Mouse (Mus musculus): ENCODE measurements around the gene Cep57l1.

The Cep57l1 gene

DNA sequence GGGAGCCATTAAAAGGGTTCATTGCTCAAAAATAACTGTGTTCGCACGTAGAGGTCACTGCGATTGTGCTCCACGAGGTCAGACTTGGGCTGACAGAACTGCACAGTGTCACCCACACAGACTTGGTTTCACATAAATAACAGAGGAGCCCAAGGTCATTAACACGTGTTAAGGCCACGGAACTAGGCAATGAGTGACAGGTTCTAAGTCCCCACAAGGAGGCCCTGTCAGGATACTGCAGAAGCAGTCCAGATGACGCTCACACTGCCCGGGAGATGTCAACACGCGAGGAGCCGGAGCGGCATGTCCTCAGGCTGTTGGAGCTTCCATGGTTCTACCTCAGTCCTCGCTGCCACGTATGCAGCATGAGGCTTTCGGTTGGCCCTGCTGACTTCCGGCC lies 72.4 kb downstream of the Cep57l1 start:
- DNase-seq (ENCODE audit: low spot score), result no peak

DNA sequence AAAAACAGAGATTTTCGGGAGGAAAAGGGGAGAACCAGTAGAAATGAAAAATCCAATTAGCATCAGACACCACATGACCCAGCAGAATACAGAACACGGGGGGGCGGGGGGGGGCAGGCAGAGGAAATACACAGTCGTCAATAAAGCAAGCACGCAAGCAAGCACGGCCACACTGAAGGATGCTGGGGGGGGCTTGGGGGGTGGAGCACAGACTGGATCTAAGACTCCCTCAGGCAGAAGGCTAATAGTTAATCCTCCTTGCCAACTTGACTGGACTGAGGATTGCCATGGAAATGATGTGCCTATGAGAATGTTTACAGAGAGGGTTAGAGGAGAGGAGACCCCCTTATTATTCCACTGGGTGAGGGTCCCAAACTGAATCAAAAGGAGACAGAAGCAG lies 74.3 kb downstream of the Cep57l1 start:
- no peak for DNase-seq (ENCODE audit: low spot score)

DNA sequence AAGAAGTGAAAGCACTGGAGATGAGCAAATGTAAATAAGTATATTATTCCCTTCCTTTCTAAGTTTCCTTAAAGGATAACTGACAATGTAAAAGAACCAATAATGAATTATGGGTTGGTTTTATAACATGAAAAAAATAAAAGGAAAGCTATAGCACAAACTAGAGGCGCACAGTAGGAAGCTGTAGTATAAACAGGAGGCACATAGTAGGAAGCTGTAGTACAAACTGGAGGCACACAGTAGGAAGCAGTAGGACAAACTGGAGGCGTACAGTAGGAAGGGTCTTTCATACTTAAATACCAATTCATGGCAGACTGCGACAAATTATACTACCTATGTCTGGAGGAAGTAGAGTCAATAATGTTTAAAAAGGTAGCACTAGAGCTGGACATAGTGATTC lies 76.5 kb downstream of the Cep57l1 start:
- DNase-seq (ENCODE audit: low spot score), result no peak

DNA sequence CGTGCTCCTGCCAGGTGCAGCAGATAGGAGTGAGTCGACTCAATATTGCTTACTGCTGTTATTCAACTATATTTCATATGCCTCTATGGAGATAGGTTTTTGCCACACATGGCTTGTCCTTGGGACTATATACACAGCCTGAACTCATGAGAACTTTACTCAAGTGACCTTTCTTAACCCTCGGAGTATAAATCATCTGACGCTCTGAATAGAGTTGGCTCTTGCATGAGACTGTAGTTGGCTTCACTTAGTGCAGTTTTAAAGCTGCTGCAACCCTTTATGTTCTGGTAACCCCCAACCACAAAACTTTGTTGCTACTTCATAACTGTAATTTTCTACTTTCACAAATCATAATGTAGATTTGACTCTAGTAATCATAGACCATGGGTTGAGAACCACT lies 77.7 kb downstream of the Cep57l1 start:
- DNase-seq (ENCODE audit: low spot score), result no peak

DNA sequence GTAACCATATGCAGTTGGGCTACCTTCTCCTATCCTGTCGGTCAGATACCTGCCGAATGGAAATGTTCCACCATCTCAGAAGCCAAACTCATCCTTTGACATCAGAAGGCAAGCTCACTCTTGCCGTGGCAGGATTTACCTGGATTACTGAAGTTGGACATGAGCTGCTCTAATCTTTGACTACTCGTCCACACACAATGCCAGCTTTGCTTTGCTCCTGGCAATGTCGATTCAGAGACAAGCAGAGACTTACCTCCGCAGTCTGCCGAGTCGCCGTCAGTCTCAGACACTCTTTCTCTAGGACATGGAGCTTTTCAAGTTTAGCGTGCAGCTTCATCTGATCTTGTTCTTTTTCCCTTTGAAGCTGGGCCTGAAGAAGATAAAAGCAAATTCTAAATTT lies 78.9 kb downstream of the Cep57l1 start:
- no peak for DNase-seq (ENCODE audit: low spot score)

- DNase-seq (ENCODE audit: low spot score), result no peak
Measured at GRCm38 (mm10) chr10:41726215-41726614, 83.5 kb downstream of the Cep57l1 start.

DNA sequence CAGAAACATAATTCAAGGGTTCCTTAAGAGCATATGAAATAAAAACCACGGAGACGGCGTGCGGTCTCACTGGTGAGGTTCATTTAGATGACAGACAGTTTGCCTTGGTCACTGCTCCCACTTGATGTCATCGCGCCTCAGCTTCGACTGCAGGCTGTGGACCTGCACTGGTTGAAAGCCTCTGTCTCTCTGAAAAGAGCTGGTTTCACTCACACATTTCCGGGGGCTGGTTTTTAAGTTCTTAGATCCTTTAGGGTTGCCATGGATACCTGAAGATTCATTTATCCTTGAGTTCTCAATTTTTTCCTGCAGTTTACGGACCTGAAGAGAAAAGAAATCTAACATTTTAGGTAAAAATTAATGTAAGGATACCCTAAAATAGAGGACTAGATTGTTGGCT lies 90.1 kb downstream of the Cep57l1 start:
- DNase-seq (ENCODE audit: low spot score), result no peak

- DNase-seq (ENCODE audit: low spot score), result no peak
Measured at GRCm38 (mm10) chr10:41716029-41716897, 93.4 kb downstream of the Cep57l1 start, which contains the start of gene Ccdc162. Ccdc162 (minus strand) TSS chr10:41716634.

DNA sequence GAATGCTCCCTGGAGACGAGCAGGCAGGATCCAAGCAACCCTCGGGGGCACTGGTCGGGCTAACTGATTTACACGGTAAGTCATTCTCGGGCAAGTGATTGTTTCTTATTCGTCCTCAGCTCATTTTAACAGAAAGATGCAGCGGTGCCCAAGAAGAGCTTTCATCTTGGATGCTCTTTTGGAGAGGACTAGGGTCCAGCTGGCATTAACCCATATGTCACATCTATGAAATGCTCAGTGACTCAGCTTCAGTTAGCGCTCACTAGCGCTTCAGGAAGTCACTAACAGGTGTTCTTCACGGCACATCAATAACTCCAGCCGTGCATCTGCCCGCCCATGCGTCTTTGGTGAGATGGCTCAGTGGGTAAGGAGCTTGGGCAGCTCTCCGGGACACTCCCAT lies 94.1 kb downstream of the Cep57l1 start:
- no peak for DNase-seq (ENCODE audit: low spot score)

DNA sequence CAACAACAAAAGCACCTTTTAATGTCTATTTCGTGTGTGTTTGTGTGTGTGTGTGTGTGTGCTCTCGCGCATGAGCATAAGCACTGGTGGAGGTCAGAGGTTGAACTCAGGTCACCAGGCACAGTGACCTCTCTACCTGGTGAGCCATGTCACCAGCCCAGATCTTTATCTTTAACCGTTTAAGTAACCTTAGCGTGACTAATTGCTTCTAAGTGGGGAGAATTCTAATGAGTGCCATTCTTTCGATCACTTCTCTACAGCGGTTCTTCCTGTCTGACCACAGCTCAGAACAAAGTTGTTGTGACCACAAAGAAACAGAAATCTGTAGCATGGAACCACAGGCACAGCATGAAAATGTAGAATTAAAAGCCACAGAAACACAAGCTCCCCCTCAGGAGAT lies 98.2 kb downstream of the Cep57l1 start:
- peak; percentile 50 for DNase-seq (ENCODE audit: low spot score)

DNA sequence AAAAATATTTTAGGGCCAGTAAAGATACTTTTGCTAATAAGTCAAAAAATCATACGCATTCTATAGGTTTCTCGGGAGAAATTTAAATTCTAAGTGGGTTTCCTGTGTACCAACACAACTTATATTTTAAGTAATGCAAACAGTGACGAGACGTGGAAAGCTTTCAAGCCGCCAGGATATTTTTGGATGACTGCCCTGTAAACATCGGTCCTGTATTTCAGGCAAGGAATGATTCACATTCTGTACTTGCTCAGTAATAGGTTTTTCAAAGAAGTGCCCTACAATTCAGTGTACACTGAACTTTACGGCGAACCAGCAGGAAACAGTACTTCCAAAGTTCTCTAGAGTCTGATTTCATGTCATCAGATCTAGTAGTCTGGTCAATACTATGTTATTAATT lies 98.9 kb downstream of the Cep57l1 start:
- DNase-seq (ENCODE audit: low spot score), result no peak

- DNase-seq (ENCODE audit: low spot score), result no peak
Measured at GRCm38 (mm10) chr10:41709341-41709740, 100.3 kb downstream of the Cep57l1 start.

GRCm38 (mm10) chr10:41699669-41700068 lies 110.0 kb downstream of the Cep57l1 start:
- DNase-seq (ENCODE audit: low spot score), result no peak

GRCm38 (mm10) chr10:41697040-41697439 lies 112.6 kb downstream of the Cep57l1 start:
- DNase-seq (ENCODE audit: low spot score), result no peak

DNA sequence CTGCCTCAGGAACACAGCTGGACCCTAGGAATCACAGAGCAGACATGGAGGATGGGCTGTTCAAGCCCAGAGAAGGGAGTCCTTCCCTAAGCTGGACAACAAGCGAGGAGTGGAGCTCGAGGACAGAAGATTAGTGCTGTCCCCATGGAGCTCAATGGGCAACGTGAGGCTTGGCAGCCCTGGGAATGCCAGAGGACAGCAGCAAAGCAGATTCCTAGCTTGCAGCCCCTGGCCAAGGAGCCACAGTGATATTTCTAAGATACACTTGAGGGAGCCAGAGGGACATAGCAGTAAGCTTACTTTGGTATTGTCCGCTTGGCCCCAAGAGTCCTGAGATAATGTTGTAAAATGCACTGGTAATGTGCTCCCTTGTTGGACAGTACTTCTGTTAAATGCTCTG lies 118.7 kb downstream of the Cep57l1 start:
- no peak for DNase-seq (ENCODE audit: low spot score)

GRCm38 (mm10) chr10:41689941-41690887 lies 119.5 kb downstream of the Cep57l1 start:
- peak; percentile 86 for DNase-seq (ENCODE audit: low spot score)

DNA sequence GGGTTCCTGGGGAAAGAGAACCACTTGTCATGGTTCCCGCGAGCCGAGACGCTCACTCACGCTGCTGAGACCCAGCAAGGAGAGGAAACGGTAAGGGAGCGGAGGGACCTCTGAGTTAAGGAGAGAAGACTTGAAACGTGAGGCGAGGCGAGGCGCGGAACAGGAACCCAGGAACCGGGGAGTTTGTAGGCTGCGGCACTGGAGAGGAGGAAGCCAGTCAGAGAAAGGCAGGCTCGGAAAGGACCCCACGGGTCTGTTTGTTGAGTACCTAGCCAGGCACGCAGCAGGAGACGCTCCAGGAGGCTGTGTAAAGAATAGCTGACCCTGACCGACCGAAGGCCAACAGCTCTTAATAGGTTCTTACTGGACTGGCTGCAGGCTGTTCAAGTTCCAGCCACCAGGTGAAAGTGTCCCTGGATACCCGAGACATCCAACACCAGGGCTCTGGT lies 125.1 kb downstream of the Cep57l1 start:
- DNase-seq (ENCODE audit: low spot score), result peak; percentile 58

DNA sequence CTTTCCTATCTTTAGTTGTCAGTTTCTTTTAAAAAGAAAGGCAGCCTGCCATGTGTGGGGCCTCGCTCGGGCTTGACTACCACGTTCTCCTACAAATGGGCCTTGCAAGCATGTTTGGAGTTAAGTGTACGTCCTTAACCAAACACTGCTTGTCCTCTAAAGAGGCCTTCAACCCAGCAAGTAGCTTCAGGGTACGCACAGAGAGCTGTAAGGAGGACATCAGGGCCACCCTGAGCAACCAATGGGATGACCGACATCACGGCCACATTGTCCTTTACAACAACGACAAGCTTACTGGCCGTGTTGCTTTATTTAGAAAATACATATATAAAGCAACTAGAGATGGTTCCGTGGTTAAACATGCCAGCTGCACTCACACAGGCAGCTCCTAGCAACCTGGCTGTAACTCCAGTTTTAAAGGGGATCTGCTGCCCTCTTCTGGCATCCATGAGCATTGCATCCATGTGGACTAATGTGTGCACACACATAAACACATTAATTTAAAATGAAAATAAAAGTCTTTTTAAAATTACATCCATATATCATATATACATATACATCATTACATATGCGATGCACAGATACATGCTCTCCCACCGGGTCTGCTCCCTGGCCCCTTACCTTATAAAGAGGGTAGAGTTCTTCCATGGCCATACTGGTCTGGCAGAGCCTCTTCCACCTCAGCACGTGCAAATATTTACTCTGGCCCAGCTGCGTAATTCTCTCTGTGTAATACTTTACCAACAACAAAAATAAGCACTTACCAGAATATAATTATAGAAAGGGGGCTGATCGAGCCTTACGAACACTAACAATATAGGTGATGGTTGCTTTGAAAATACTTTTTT lies 126.9 kb downstream of the Cep57l1 start:
- peak; percentile 89 for DNase-seq (ENCODE audit: low spot score)

GRCm38 (mm10) chr10:41678746-41679360 lies 130.8 kb downstream of the Cep57l1 start:
- DNase-seq (ENCODE audit: low spot score), result peak; percentile 81

DNA sequence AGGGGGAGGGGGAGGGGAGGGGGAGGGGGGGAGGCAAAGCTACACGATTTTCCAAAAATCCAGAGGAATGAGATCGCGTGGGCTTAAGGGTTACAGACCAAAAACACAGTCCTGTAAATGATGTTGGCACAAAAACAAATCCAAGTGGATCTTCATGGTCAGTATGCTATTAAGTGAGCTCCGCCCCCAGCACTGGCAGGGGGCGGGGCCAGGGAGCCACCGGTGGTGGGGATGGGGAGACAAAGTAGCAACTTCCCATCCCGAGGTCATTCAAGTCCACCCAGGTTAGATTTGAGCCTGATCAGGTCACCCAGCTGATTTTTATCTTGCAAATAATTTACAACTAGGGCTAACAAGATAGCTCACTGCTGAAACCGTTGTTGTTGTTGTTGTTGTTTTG lies 132.3 kb downstream of the Cep57l1 start:
- DNase-seq (ENCODE audit: low spot score), result no peak

DNA sequence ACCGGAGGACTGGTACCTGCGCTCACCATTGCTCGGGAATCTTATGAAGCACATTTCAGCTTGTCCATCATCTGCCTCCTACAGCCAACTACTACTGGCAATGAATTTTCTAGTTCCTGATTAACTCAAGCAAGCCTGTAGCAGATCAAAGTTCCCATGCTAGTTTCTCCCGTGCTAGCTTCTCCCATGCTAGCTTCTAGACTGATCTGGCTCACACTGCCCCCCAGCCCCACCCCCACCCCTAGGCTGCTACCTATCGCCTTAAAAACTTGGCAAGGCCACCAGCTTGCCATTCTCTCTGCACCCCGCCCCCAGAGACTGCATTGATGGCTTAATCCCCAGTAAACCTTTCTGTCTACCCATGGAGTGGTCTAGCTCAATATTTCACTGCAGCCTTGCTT lies 133.0 kb downstream of the Cep57l1 start:
- no peak for DNase-seq (ENCODE audit: low spot score)

Data from embryo, embryonic 10 days (tissue).